ENCODE assay signal across 17 mouse cellular contexts in genomic region chr4:46585041-46585810, GRCm38 (mm10). TPM values are rescaled to one million over a fixed set of nuclear protein-coding genes. Genes with fewer than 3 reads are reported as not detected.
DNase-seq lines count a peak whose midpoint lies in the region; ATAC-seq and TF ChIP-seq lines count a peak whose summit lies in the region.
"Had no signal": no experiment of that assay in that cellular context is flagged by ENCODE, and none has a peak within 500 bp of the region (broad histone marks: within the 10 kb centered on the region; RNA-seq: fewer than 3 reads in every experiment).

No protein-coding gene starts in this region.

- DNase-seq in gastrocnemius, postnatal 4 days (ENCODE audit: low spot score in 2 of 2): peak; percentile 4 to 12
- no peak for DNase-seq in gastrocnemius, adult 2 months
- no peak for DNase-seq in liver, embryonic 13.5 days
- DNase-seq in liver (no peak), G1E (ENCODE audit: low spot score) (no peak)
- DNase-seq in induced T-regulatory cell, adult 2 months (ENCODE audit: low read depth): peak; percentile 59
- DNase-seq in layer of hippocampus, adult 9-10 months (ENCODE audit: low spot score): no peak
- DNase-seq: adrenal gland, adult 8-10 months; cerebellum, adult 9-10 months; gastrocnemius, postnatal 14 days; lung, postnatal 14 days; right cerebral cortex, postnatal 25 days; thymus, adult 2 months had no signal

- intact Hi-C loops in gastrocnemius, adult 2 months (cut with DNase I): loop anchor here (1.0 kb wide), 1 partner anchor 11 kb away; no protein-coding TSS in a partner anchor

- H3K4me1 ChIP-seq in liver, embryonic 13.5 days (replicated peaks): peaks cover 21% of the 10 kb centered on the region
- H3K4me1 ChIP-seq in G1E (ENCODE audit: insufficient read depth, low read depth, low read length): peaks cover 59% of the 10 kb centered on the region
- H3K4me1 ChIP-seq: midbrain, embryonic 12.5 days had no signal

- WGBS in liver, embryonic 13.5 days (ENCODE audit: insufficient replicate concordance): 53% methylated on average over 13 of the region's 13 CpGs

- no peaks in the 10 kb centered on the region for H3K36me3 ChIP-seq in liver, embryonic 13.5 days
- peaks cover 54% of the 10 kb centered on the region for H3K36me3 ChIP-seq in G1E (replicated peaks)
- H3K36me3 ChIP-seq: limb, embryonic 10.5 days; liver, embryonic 15.5 days; midbrain, embryonic 12.5 days had no signal

- no peak for TF ChIP-seq CTCF in gastrocnemius, adult 2 months (IDR thresholded peaks at IDR 0.05)
- TF ChIP-seq CTCF in G1E (IDR thresholded peaks at IDR 0.05; ENCODE audit: low read depth, low read length): no peak

- H3K9me3 ChIP-seq in liver, embryonic 13.5 days (replicated peaks): 0 out of 2 replicates have a peak, but pooled peaks cover 3% of the 10 kb centered on the region
- peaks cover 8% of the 10 kb centered on the region for H3K9me3 ChIP-seq in G1E (replicated peaks)
- H3K9me3 ChIP-seq: limb, embryonic 10.5 days; liver, embryonic 15.5 days had no signal

- no peak for ATAC-seq in liver, embryonic 13.5 days (ENCODE audit: low read depth)
- no peak for ATAC-seq in G1E (ENCODE audit: extremely low read depth, insufficient number of reproducible peaks, low FRiP score, poor library complexity, severe bottlenecking)

- H3K27me3 ChIP-seq in liver, embryonic 13.5 days: no peaks in the 10 kb centered on the region
- H3K27me3 ChIP-seq in G1E (ENCODE audit: insufficient read depth, low read length): no peaks in the 10 kb centered on the region
- H3K27me3 ChIP-seq: liver, embryonic 15.5 days; midbrain, embryonic 12.5 days had no signal

- H3K4me2 ChIP-seq in liver, embryonic 13.5 days: no peak overlapping the region
- H3K4me2 ChIP-seq: liver, embryonic 15.5 days; midbrain, embryonic 12.5 days had no signal

- H3K27ac ChIP-seq in gastrocnemius, adult 2 months: no peak overlapping the region
- H3K27ac ChIP-seq in liver, embryonic 13.5 days: 0 out of 2 replicates have a peak overlapping the region, but pooled peaks have one; percentile 11
- H3K27ac ChIP-seq: kidney, postnatal 0 days; limb, embryonic 10.5 days; liver, embryonic 15.5 days; midbrain, embryonic 12.5 days had no signal

- H3K9ac ChIP-seq in liver, embryonic 13.5 days: no peak overlapping the region
- H3K9ac ChIP-seq: liver, embryonic 15.5 days; midbrain, embryonic 12.5 days had no signal

- H3K4me3 ChIP-seq in gastrocnemius, adult 2 months: no peak overlapping the region
- H3K4me3 ChIP-seq in liver, embryonic 13.5 days (replicated peaks): no peak overlapping the region
- peak overlapping the region; percentile 58; the same call in 1 of the 2 replicates for H3K4me3 ChIP-seq in G1E (ENCODE audit: low read depth, low read length)
- H3K4me3 ChIP-seq: limb, embryonic 10.5 days; liver, embryonic 15.5 days; midbrain, embryonic 12.5 days had no signal

RNA-seq across cellular contexts. Expression of gene Coro2a, which starts 16.8 kb away (rescaled TPM):
- total RNA-seq in gastrocnemius, postnatal 4 days (2021): under 1 TPM; 0.80 to 0.81 TPM
- total RNA-seq in gastrocnemius, adult 2 months (2021): under 1 TPM; 0.10 to 0.39 TPM
- 3.0 and 3.7 TPM in 2 replicates for polyA plus RNA-seq in liver, embryonic 13.5 days (2015; fragmentation: Nextera tagmentation; extraction: Ambion mirVana)
- total RNA-seq in G1E (2014; fragmentation: Nextera tagmentation) (148 and 158 TPM in 2 replicates), G1E (2017) (79.5 and 79.6 TPM in 2 replicates)
- 480 and 501 TPM in 2 replicates for polyA plus RNA-seq in G1E (2012)

RNA-seq across cellular contexts. Expression of gene Trim14, which starts 49.3 kb away (rescaled TPM):
- 1 to 10 TPM; 1.5 to 3.1 TPM for total RNA-seq in gastrocnemius, postnatal 4 days (2021)
- total RNA-seq in gastrocnemius, adult 2 months (2021): 1 to 10 TPM in 1 of 2 experiments, under 1 TPM in 1; 0.56 to 1.2 TPM
- polyA plus RNA-seq in liver, embryonic 13.5 days (2015; fragmentation: Nextera tagmentation; extraction: Ambion mirVana): 6.8 and 8.6 TPM in 2 replicates
- total RNA-seq in G1E (2014; fragmentation: Nextera tagmentation) (13.0 and 18.7 TPM in 2 replicates), G1E (2017) (18.2 and 19.5 TPM in 2 replicates)
- polyA plus RNA-seq in G1E (2012): 25.9 and 27.2 TPM in 2 replicates

Comparison
In these comparisons a context has a peak if more than half of its experiments do, and no peak if none do; other contexts are left out.
1. DNase-seq: peak in gastrocnemius, postnatal 4 days (2 of 2) and induced T-regulatory cell, adult 2 months (single experiment); none in gastrocnemius, adult 2 months (single experiment), liver, embryonic 13.5 days (single experiment), liver (single experiment), G1E (single experiment) and layer of hippocampus, adult 9-10 months (single experiment).
2. RNA of gene Coro2a, which starts 16.8 kb away (total RNA-seq): 79.5 to 158 TPM in G1E; 0.80 to 0.81 TPM in gastrocnemius, postnatal 4 days and 0.10 to 0.39 TPM in gastrocnemius, adult 2 months; every median in the first group is over 10 times any median in the second.